Mouse (Mus musculus) limb, embryonic 14.5 days (tissue): ENCODE results near the gene Zmiz1. TPM values are rescaled to one million over a fixed set of nuclear protein-coding genes. Genes with fewer than 3 reads are reported as not detected.

Experiments used
- ATAC-seq: fragments of 200-750 bp; cut with Nextera tagmentation; 2 replicates; pipeline ENCODE4 v1.8.0; 2017; ENCODE audit warnings: low read depth, moderate number of reproducible peaks, moderate TSS enrichment; ENCODE audit not compliant: low FRiP score
- DNase-seq: peaks from one replicate; pipeline ENCODE4 v3.0.0-alpha.2; 2015; ENCODE audit warnings: low spot score
- H3K27ac ChIP-seq: fragments of 300-500 bp; sonication (generic); replicated peaks from 2 replicates; pipeline ENCODE4 v1.5.1; 2014; ENCODE audit warnings: low read depth, mild to moderate bottlenecking, low read length, moderate library complexity, mixed read lengths
- H3K27me3 ChIP-seq: fragments of 300-500 bp; sonication (generic); 2 replicates; pipeline ENCODE4 v1.6.1; 2014; ENCODE audit warnings: low read length, mixed read lengths; ENCODE audit not compliant: control insufficient read depth, insufficient read depth
- H3K36me3 ChIP-seq: fragments of 300-500 bp; sonication (generic); 2 replicates; pipeline ENCODE4 v1.6.1; 2014; ENCODE audit warnings: mild to moderate bottlenecking, low read length, moderate library complexity, mixed read lengths; ENCODE audit not compliant: control insufficient read depth, insufficient read depth
- H3K4me1 ChIP-seq: fragments of 300-500 bp; sonication (generic); 2 replicates; pipeline ENCODE4 v1.6.1; 2014; ENCODE audit warnings: antibody characterized with exemption, low read length, mixed read lengths; ENCODE audit not compliant: control insufficient read depth, insufficient read depth
- H3K4me2 ChIP-seq: fragments of 300-500 bp; sonication (generic); replicated peaks from 2 replicates; pipeline ENCODE4 v1.6.1; 2014; ENCODE audit warnings: low read depth, mild to moderate bottlenecking, low read length, moderate library complexity; ENCODE audit not compliant: severe bottlenecking
- H3K4me3 ChIP-seq: fragments of 300-500 bp; sonication (generic); replicated peaks from 2 replicates; pipeline ENCODE4 v1.5.1; 2014; ENCODE audit warnings: low read length
- H3K9ac ChIP-seq: fragments of 300-500 bp; sonication (generic); 2 replicates; pipeline ENCODE4 v1.6.1; 2014; ENCODE audit warnings: mild to moderate bottlenecking, low read depth, low read length, moderate library complexity; ENCODE audit not compliant: severe bottlenecking
- H3K9me3 ChIP-seq: fragments of 300-500 bp; sonication (generic); 2 replicates; pipeline ENCODE4 v1.6.1; 2016; ENCODE audit warnings: low read length; ENCODE audit not compliant: control insufficient read depth
- POLR2A ChIP-seq: fragments of 200-500 bp; IDR thresholded peaks from 2 replicates; pipeline ENCODE4 v1.8.0; 2012; ENCODE audit warnings: inconsistent platforms, mild to moderate bottlenecking, moderate library complexity, borderline replicate concordance; ENCODE audit not compliant: insufficient read depth, insufficient read length; ENCODE audit errors: extremely low read depth
- WGBS: fragments of 180-500 bp; shearing (Covaris S2); extraction: QIAGEN DNeasy Blood & Tissue Kit; methylation state at CpG from one replicate; pipeline ENCODE4 v1.1.7; 2014; 5-methylcytosine and 5-hydroxymethylcytosine counted together
- polyA plus RNA-seq, 2 experiments: library from polyadenylated mRNA; depleted of rRNA in 1 of 2; stranded (reverse) in 1 of 2; unstranded in 1 of 2; fragments of >200 nt; fragmentation: Nextera tagmentation in 1 of 2; extraction: Ambion mirVana in 1 of 2; gene quantifications; 2 replicates each; pipeline versions ENCODE4 v1.2.1 to v1.2.3; 2012 to 2014

The Zmiz1 gene
- polyA plus RNA-seq, 2 experiments: 61.8 to 81.2 TPM

DNA sequence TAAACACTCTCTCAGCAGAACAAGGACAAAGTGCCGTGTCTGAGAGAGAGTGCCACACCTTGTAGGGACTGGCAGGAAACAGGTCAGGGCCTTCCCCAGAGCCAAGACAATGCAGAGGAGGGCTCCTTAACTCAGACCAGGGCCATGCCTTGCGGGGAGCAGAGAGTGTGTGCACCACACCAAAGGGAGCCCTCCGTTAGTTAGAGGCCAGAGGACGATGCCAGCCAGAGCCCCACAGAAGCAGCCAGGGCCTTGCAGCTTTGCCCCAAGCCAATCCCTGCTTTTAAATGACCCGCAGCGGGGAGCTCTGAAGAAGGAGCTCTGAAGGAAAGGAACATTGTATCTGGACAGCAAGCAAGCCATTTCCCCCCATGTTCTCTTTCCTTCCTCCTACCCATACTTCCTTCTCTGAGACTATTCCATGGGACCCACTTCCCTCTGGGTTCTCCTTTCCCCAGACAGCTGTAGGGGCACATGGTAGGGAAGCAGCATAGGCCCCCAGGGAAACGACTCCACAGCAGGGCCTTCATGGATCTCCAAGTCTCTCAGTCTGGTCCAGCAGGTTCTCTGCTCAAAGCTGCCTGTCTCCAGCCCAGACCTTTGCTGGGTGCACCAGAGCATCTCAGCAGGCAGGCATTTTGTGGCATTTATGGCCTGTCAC is 204.8 kb downstream of the Zmiz1 start:
- WGBS: 80% methylated on average over 7 of the region's 7 CpGs
- H3K4me1 ChIP-seq: no peaks in the 10 kb centered on the region
- no peak overlapping the region for H3K9ac ChIP-seq
- no peak overlapping the region for H3K27ac ChIP-seq
- H3K4me2 ChIP-seq: no peak overlapping the region
- TF ChIP-seq POLR2A: no peak
- H3K27me3 ChIP-seq: no peaks in the 10 kb centered on the region
- ATAC-seq (no peak), DNase-seq (no peak)
- H3K9me3 ChIP-seq: no peaks in the 10 kb centered on the region
- no peak overlapping the region for H3K4me3 ChIP-seq
- H3K36me3 ChIP-seq: peaks cover 82% of the 10 kb centered on the region

DNA sequence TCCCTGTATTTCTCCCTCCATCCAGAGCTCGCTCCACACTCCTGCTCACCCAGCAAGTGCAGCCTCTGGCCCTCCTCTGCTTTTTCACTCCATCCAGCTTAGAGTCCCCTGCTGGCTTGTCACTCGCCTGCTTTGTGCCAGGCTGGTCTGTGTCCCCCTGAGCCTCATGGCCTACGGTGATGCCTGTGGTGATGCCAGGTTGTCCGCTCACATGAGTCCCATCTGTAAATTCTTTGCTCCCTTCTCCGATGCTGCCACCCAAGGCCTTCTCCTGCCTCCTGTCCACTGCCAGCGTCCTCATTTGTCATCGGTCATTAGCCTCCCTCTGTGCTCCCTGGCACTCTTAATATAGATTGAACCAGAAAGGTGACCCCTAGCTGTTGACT is 205.3 kb downstream of the Zmiz1 start:
- WGBS: 86% methylated on average over 7 of the region's 7 CpGs
- peaks cover 80% of the 10 kb centered on the region for H3K36me3 ChIP-seq
- no peak overlapping the region for H3K27ac ChIP-seq
- H3K4me3 ChIP-seq: no peak overlapping the region
- H3K27me3 ChIP-seq: no peaks in the 10 kb centered on the region
- ATAC-seq (no peak), DNase-seq (no peak)
- H3K4me2 ChIP-seq: no peak overlapping the region
- no peak for TF ChIP-seq POLR2A
- H3K9me3 ChIP-seq: no peaks in the 10 kb centered on the region
- H3K4me1 ChIP-seq: no peaks in the 10 kb centered on the region
- H3K9ac ChIP-seq: no peak overlapping the region

- Histone ChIP-seq H3K27ac (0 out of 2 replicates have a peak overlapping the region, but pooled peaks have one; percentile 35), H3K4me2 (no peak overlapping the region), H3K4me1 (no peaks in the 10 kb centered on the region), H3K9ac (no peak overlapping the region), H3K4me3 (no peak overlapping the region), H3K27me3 (no peaks in the 10 kb centered on the region), H3K36me3 (peaks cover 69% of the 10 kb centered on the region), H3K9me3 (no peaks in the 10 kb centered on the region)
- TF ChIP-seq POLR2A: no peak
- 71% methylated on average over 19 of the region's 19 CpGs for WGBS
- ATAC-seq (no peak), DNase-seq (no peak)
Observed at GRCm38 (mm10) chr14:25665314-25665970, 206.5 kb downstream of the Zmiz1 start.

GRCm38 (mm10) chr14:25666668-25667376 is 207.8 kb downstream of the Zmiz1 start:
- WGBS: 80% methylated on average over 2 of the region's 2 CpGs
- peaks cover 55% of the 10 kb centered on the region for H3K36me3 ChIP-seq
- H3K4me3 ChIP-seq: no peak overlapping the region
- no peak for DNase-seq
- no peaks in the 10 kb centered on the region for H3K9me3 ChIP-seq
- H3K27me3 ChIP-seq: no peaks in the 10 kb centered on the region
- TF ChIP-seq POLR2A: no peak
- no peak overlapping the region for H3K4me2 ChIP-seq
- ATAC-seq: no peak
- no peak overlapping the region for H3K9ac ChIP-seq
- H3K4me1 ChIP-seq: no peaks in the 10 kb centered on the region
- H3K27ac ChIP-seq: no peak overlapping the region

- DNase-seq: no peak
- Histone ChIP-seq H3K27ac (no peak overlapping the region), H3K9me3 (no peaks in the 10 kb centered on the region), H3K27me3 (no peaks in the 10 kb centered on the region), H3K9ac (no peak overlapping the region), H3K4me3 (no peak overlapping the region), H3K36me3 (peaks cover 48% of the 10 kb centered on the region), H3K4me2 (no peak overlapping the region), H3K4me1 (no peaks in the 10 kb centered on the region)
- ATAC-seq: no peak
- TF ChIP-seq POLR2A: no peak
- 78% methylated on average over 3 of the region's 3 CpGs for WGBS
Observed at GRCm38 (mm10) chr14:25667587-25667986, 208.6 kb downstream of the Zmiz1 start.
